Mouse (Mus musculus): ENCODE results near the gene Gm10097.

The Gm10097 gene

DNA sequence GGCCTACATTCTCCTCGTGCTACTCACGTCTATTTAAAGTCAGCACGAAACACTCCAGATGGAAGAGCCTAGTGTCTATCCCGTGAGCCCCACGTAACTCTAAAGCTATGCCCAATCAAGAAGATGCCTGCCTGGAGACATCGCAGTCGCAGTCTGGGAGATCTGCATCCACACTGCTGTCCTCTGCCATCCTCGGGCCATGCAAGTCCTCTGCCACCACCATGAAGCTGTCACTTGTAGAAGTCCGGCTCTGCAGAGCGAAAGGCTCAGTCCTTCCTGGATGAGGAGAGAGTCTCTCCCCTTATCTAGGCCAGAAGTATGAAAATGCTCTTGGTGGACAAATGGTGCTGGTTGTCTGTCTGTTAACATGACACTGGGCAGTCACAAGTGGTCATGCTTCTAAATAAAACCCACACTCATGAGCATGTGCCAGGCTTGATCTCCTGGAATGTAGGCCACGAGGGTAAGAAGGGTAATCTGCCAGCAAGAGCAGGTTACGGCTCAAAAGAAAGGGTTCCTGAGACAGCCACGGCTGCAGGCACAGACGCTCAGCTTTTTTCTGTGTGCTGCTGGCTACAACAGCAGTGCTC is at the start of gene Gm10097:
Gene Gm10097 (plus strand): TSS at position 517 of the 590 bp plus-strand sequence.
- DNase-seq (ENCODE audit: low spot score) = no peak

DNA sequence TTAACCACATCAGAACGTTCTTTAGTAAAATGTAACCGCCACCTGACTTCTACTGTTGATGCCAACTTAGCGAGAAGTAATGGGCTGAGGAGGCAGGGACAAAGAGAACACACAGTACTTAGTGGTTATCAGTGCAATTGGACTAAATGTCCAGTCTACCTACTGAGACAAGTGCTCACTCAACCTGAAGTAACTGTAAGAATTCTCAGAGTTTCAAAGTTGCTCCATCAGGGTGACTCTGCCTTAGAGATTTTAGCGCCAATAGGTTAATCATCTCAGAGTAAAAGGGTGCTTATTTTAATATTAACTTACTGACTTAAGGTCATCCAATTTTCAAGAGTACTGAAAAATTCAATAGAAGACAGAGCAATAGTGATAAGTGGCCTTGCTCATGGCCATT is 43.1 kb upstream of the Gm10097 start:
- DNase-seq (ENCODE audit: low spot score) = no peak

DNA sequence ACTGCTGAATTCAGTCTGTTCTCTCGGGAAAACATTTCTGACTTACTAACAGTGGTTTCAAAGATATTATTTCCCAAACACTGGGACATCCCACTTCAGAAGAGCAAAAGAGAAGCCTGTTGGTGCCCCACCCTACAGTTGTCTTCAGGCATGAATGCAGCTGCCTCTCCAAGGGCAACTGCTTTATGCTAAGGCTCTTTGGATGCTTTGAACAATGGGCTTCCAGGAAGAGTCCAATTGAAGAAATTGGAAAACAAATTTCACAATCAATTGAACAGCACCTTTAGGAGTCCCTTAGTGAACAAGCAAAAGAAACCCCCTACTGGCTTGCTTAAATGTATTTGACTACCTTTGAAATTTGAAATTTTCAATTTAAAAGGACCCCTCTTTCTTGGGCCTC is 41.8 kb upstream of the Gm10097 start:
- no peak for DNase-seq (ENCODE audit: low spot score)

DNA sequence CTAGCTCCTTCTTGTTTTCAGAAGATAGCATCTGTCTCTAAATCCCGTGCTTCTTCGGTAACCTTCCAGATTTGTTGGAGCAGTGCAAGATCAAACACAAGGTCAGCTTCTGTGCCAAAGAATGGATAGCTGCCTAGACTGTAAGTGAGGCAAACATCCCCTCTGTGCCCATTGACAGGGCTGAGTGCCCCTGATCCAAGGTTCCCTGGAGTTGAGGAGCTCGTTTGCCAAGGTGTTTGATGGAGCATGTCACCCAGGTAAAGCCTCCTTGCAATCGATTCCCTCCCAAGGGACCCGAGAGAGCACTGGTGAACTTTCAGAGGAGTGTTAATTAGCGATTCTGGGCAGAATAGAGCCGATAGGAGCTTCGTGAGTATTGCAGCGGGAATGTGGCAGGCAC is 40.7 kb upstream of the Gm10097 start:
- DNase-seq (ENCODE audit: low spot score) = peak; percentile 13

DNA sequence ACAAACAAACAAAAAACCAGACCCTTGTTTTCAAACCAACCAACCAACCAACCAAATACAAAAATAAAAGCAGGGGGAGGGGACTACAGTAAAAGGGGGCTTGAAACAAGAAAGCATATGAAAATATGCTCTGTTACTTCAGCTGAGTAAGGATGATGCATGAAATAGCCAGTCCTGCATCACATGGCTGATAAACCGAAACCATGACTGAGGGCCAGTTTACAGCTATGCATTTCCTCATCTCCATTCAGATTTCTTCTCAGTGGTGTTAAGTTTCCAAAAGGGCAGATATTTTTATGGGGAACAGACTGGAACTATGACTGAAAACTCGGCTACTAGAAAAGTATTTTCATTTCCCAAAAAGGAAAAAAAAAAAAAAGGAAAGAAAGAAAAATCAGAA is 39.8 kb upstream of the Gm10097 start:
- no peak for DNase-seq (ENCODE audit: low spot score)

DNA sequence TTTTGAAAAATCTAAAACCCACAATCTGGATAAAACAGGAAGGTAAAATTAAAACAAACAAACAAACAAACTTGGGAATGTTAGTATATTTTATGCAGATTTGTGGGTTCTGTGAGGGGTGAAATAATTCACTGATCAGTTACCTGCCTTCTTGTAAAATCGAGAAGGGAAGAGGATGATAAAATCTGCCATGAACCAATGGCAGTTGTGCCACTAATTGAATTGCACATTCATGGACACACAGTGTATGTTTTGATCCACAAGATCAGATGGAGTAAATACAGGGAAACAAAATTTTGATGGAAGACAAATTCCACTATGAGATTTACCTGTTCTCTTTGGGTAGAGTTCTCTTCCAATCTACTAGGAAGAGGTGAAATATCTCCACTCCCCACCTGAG is 39.1 kb upstream of the Gm10097 start:
- DNase-seq (ENCODE audit: low spot score) = no peak

DNA sequence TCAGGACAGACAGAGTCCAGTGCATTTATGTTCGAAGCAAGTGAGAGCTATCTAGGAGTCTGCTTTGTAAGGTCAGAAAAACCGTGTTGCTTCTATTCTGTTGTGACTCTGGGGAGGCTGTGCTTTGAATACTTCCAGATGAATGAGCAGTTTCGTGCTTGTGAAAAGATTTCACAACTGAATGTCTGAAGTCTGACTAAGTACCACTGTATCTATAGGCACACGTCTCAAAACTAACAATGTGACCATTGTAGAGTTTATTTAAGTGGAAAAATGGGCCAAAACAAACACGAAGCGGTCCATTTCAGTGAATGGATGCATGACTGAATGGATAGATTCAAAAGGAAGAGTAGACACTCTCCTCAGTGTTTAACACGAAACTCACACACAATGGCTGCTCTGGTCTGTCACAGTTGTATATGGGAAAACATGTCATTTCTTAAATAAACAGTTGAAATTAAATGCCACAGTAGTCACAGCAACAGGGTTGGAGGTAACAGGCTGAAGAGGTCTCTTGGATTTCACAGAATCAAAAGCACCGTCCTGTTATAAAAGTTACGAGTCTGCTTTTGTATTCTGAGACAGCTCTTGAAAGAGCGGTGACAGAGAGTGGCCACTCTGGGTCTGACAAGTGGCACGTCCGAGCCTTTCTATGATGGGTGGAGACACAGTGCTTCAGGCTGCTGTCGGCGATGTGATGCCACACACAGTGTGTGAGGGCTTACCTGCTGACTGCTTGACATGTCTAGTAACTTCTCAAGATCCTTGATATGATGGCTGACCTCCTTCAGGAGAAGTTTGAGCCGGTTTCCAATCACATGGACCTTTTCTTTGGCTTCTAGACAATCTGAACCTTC is 36.6 kb upstream of the Gm10097 start:
- no peak for DNase-seq (ENCODE audit: low spot score)

DNA sequence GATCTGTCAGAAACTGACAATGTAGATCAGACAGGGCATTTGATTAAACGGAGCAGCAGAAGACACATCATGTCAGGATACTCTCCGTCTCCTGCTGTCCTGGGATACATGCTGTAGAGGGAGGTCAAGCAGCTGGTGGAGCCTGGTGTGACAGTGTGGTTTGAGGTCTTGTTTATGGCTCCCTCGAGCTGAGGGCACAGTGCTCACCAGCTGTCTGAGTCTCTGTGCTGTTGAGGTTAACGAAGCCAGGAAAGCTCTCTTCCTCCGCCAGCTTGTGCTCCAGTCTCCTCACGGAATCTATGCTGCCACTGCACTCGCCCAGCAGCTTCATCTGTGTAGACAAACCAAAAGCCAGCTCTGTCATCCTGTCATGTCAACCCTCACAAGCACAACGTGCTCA is 27.7 kb upstream of the Gm10097 start:
- no peak for DNase-seq (ENCODE audit: low spot score)

DNA sequence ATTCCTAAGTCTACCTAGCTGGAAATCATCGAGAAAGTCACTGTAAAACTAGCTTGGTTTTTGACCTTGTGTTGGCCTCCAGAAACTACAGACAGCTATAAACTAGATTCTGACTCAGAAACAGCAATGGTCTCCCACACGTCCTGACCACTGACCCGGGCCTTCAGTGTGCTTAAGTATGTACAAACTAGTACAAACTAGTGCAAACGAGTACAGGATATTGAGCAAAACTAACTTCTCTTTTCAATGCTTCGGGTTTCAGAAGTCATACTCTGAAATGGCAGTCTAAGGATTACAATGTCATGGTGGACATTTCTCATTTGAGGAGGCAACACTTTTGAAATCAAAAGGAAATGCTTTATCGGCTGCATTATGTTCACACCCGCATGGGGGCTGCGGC is 24.5 kb upstream of the Gm10097 start:
- no peak for DNase-seq (ENCODE audit: low spot score)

DNA sequence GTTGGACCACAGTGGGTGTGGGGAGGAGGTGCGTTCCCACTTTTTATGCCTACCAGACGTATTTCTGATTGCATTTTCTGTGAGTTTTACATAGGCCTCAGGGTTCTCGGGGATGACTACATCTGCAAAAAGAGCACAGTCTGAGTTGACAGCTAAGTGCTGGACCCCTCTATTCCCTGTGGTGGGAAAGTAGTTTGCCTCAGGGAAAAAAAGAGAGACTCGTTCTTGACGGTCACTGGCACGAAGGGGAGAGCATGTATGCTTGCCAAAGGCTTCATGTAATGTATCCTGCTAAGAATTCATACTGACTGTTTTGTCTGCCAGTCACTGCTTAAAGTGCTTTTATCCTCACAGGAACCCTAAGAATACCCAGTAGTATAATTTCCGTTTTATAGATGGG is 23.8 kb upstream of the Gm10097 start:
- no peak for DNase-seq (ENCODE audit: low spot score)

DNA sequence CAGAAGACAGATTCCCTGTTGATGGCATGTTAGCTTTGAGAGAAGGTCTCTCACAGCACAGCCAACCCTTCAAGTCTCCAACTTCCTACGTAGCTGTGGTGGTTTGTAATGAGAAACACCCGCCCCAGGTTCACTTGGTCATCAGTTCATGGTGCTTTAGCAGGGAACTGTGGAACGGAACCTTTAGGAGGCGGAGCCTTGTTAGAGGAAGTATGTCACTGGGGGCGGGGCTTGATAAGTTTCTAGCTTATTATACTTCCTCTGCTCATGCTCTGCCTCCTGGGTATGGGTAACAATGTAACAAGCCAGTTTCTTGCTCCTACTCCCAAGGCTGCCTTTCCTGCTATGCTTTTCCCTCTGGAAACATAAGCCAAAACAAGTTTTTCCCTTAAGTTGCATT is 23.3 kb upstream of the Gm10097 start:
- DNase-seq (ENCODE audit: low spot score) = no peak

DNA sequence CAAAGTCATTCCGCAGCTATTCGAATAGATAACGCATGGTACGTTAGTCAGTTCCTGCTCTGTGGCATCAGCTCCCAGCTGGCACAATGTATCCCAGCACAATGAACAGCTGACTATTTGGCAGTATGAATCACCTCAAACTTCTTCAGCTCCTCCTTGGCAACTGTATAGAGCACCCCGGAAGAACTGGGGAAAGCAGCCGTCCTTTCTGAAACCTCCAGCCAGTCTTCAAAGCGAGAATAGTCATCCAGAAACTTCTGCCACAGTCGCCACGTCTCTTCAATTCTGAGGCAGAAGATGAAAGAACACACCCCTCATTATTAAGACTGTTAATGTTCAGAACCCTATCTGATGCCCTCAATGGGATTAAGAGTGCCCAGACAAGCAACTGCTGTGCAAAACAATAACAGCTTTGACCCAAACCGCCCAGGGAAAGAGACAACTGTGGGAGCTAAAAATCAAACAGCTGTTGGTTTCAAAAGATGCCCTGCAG is 12.7 kb upstream of the Gm10097 start:
- DNase-seq (ENCODE audit: low spot score) = no peak

DNA sequence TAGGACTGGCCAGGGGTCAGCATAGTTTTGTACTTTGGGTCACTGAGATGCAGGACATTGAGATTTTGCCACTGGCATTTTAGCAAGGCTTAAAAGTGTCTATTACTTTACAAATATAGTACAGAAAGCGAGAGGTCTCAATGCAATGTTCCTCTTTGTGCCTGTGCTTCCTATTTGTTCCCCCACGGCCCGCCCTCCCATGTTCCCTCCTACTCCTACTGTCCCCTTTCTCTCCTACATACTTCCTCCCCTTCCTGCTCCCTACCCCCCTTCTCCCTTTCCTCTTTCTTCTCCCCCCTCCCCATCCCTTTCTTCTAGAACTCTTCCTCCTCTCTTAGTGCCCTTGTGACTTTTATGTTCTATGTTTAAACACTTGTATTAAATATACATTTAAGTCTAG is 12.1 kb upstream of the Gm10097 start:
- DNase-seq (ENCODE audit: low spot score) = no peak

DNA sequence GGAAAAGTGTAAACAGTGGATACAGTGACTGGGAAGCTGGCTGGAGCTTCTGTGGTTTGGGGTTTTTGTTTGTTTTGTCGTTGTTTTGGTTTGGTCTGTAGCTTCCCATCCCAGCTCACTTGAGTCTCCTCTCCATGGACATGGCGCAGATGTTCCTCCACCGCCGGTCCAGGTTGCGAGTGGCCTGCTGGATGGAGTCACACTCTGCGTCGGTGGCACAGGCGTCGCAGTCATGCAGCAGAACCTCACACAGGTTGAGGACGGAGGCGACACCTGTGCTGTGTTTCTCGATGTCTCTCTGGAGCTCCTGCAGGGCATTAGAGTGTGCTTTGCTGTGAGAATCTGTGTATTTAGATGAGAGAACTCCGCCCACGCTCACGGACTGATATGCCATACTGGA is 11.3 kb upstream of the Gm10097 start:
- no peak for DNase-seq (ENCODE audit: low spot score)

DNA sequence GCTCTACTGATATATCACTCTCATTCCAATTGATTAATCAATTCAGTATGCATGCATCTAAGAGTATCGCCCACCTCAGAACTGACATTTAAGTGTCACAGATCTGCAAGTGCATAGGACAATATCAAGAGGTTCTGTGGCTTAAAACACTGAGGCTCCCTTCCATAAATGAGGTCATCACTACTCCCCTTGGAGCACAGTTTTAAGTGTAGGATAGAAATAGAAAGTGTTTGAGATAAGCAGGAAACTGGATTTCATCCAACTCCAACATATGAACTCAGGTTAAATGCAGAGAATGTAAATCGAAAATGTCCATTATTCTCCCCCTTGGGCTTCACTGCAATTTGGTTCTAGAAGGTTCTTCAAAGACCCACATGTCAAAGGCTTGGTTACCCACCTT is 10.1 kb upstream of the Gm10097 start:
- DNase-seq (ENCODE audit: low spot score) = no peak

DNA sequence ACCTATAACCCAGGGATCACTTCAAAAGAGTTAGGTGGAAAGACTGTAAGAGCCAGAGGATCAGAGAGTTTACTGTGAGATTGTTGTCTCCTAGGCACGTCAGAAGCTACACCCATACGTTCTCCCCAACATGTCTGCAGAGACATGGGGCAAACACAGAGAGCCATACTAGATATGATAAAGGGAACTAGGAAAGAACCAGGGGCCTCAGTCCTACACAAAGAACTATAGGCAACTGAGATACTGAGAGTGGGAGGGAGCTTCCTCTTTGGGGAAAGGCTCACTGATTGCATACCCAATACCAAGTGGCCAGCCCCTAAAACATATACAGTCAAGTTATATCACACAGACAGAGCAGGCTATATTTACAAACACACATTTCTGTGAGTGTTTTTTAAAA is 9.0 kb upstream of the Gm10097 start:
- no peak for DNase-seq (ENCODE audit: low spot score)

DNA sequence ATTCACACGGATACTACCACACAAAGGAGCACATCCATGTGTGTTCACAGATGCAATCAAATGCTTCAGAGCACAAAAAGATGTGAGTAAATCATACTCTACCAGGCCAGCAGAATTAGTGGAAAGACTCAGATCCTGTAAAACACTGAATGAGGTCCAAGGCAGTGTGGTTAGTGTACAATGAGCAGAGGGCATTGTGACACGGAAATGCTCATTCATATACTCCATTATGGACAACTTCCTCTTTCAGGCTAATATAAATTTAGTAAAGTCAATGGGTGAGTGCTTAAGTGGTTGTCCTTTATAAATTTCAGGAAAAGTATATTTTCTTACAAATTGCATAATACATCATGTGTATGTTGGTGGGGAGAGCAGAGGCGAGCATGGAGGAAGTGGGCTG is 1.9 kb upstream of the Gm10097 start:
- DNase-seq (ENCODE audit: low spot score) = no peak

DNA sequence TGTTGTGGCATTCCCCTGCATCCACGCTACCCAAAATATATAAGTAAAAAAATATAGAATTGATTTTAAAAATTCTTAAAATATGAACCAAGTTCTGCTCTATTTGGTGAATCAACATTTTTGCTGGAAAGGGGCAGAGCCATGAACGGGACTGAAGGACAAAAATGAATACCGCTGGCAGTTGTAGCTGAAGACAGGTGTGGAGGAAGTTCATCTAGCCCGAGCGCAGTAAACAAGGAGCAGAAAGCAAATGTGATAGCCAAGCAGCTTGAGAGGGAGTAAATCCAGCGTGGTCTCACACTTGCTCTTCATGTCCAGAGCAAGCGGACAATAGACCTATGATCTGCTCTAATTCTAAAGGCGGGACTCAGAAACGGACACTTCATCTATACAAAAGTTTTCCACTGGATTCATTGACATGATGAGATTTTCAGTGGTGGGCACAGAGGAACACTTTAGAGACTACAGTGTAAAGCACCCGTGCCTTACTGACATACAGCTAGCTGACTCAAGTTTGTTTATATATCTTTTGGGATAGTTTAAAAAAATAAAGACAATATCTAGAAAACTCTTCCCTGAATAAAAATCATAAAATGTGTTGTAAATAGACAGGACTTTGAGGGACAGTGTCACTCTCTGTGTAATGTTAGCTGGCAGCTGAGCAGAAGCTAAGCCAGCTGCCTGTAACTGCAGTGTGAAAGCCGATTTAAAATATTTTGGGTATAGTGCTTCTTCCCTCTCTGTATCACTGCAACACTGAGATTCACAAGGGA is 1.4 kb downstream of the Gm10097 start:
- DNase-seq (ENCODE audit: low spot score) = no peak

DNA sequence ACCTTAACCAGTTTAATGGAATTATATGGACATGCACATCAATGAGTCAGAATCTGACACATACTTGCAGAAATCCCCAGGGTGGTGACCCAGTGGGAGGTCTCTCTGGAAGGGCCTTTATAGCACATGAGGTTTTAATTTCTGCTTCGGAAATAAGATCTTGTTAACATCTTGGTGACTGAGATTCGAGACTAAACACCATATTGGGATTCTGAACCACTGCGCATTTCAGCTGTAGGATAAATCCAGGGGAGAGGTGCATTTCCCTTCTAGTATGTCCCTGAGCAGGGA is 1.9 kb downstream of the Gm10097 start:
- DNase-seq (ENCODE audit: low spot score) = no peak

DNA sequence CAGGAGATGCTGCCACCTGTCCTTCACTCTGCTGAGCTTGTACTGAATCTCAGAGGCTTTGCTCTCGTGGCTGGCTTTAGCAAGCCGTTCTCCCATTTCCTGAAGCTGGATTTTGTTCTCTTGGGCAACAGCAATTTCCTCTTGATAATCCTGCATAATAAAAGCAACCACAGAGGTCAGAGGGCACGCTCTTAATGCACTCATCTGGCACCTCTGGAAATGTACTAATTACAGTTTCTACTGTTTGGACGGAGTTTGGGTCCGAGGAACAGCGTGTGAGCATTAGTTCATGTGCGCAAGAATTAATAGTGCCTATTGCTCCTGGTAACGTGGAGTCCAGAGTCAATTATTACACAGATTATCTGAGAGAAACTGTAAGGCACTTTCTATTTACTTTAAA is 3.1 kb downstream of the Gm10097 start:
- no peak for DNase-seq (ENCODE audit: low spot score)

DNA sequence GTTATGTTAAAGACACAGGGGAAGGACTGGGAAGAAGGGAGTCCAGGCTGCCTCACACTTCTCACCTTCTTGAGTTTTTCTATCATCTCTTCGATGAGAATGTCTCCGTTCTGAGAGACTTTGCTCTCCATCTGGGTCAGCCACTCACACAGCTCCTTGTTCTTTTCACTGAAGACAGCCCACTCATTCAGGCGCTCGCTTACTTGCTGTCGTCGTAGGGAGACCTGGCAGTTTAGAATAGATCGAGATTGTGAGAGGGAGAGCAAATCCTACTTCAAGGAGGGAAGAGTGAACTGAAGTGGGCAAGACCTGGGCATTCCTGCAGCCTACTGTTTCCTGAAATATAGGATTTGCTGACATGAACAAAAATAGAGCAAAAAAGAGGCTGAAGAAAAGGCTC is 6.7 kb downstream of the Gm10097 start:
- DNase-seq (ENCODE audit: low spot score) = no peak

DNA sequence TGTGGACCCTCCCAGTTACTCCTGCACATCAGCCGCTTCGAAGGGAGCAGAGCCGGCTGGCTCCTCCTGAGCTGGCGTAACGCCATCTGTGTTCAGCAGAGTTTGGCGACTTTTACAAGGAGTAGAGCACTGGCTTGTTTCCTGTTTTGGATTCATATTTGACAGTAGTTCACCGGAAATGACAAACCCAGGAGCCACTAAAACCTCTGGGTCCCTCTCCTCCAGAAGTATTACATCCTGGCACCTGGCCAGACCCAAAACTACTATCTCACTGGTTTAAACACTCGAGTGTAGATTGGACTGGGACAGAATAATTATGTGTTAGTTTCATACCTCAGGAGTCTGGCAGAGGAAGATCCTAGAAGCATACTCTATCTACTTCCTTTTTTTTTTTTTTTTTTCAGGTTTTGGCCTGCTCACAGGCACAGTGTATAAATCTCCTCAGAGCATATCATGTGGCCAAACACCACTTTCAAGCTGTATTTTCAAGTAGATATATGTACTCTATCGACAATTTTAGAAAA is 11.0 kb downstream of the Gm10097 start:
- DNase-seq (ENCODE audit: low spot score) = no peak

DNA sequence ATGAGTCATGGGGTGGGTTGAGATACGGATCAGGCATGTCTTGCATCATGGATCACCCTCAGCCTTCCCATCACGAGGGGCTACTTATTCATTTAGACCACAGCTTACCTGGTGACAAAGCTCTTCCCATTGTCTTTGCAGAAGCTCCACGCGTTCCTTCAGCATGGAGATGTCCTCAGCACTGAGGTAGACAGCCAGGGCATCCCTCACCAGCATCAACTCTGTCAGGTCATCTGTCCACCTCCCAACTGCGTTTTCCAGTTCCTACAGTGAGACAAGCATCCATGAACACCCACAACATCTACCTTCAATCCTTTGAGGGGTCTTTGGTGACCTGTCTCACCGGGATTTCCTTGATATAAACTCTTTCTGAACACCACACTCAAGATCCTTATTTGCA is 14.7 kb downstream of the Gm10097 start:
- no peak for DNase-seq (ENCODE audit: low spot score)

Data from testis, postnatal 14 days (tissue).